Mouse (Mus musculus): ENCODE results near the gene Lrwd1. TPM values are rescaled to one million over a fixed set of nuclear protein-coding genes. Genes with fewer than 3 reads are reported as not detected.

The Lrwd1 gene
- polyA plus RNA-seq, 1 experiment from 2014 or later, result 28.8 TPM

- H3K4me1 ChIP-seq (ENCODE audit: control insufficient read depth, insufficient read depth, low read length), result peaks cover 4% of the 10 kb centered on the region; the same call in 1 of the 2 replicates
- H3K36me3 ChIP-seq (ENCODE audit: control insufficient read depth, insufficient read depth, low read length), result peaks cover 28% of the 10 kb centered on the region
- 89% methylated on average over 5 of the region's 5 CpGs for WGBS
- H3K4me2 ChIP-seq (replicated peaks; ENCODE audit: low read depth, low read length), result no peak overlapping the region
- no peaks in the 10 kb centered on the region for H3K9me3 ChIP-seq (ENCODE audit: control insufficient read depth, low read depth, low read length)
- ATAC-seq (ENCODE audit: insufficient number of reproducible peaks, insufficient read depth, low FRiP score, low read depth), result no peak
- H3K27ac ChIP-seq (ENCODE audit: low read length), result no peak overlapping the region
- no peaks in the 10 kb centered on the region for H3K27me3 ChIP-seq (ENCODE audit: control insufficient read depth, insufficient read depth, low read length)
- no peak overlapping the region for H3K4me3 ChIP-seq (ENCODE audit: low read depth, low read length)
- no peak overlapping the region for H3K9ac ChIP-seq (replicated peaks; ENCODE audit: low read depth, low read length)
Observed at GRCm38 (mm10) chr5:136142746-136143145, 6.9 kb upstream of the Lrwd1 start.

- peaks cover 12% of the 10 kb centered on the region for H3K4me1 ChIP-seq (ENCODE audit: control insufficient read depth, insufficient read depth, low read length)
- no peak overlapping the region for H3K4me3 ChIP-seq (ENCODE audit: low read depth, low read length)
- no peak overlapping the region for H3K9ac ChIP-seq (replicated peaks; ENCODE audit: low read depth, low read length)
- H3K27ac ChIP-seq (ENCODE audit: low read length), result no peak overlapping the region
- H3K27me3 ChIP-seq (ENCODE audit: control insufficient read depth, insufficient read depth, low read length), result no peaks in the 10 kb centered on the region
- H3K36me3 ChIP-seq (ENCODE audit: control insufficient read depth, insufficient read depth, low read length), result peaks cover 28% of the 10 kb centered on the region
- ATAC-seq (ENCODE audit: insufficient number of reproducible peaks, insufficient read depth, low FRiP score, low read depth), result no peak
- no peaks in the 10 kb centered on the region for H3K9me3 ChIP-seq (ENCODE audit: control insufficient read depth, low read depth, low read length)
- 95% methylated on average over 10 of the region's 10 CpGs for WGBS
- H3K4me2 ChIP-seq (replicated peaks; ENCODE audit: low read depth, low read length), result no peak overlapping the region
Observed at GRCm38 (mm10) chr5:136140057-136140482, 4.2 kb upstream of the Lrwd1 start.

- Histone ChIP-seq H3K36me3 (ENCODE audit: control insufficient read depth, insufficient read depth, low read length) (peaks cover 28% of the 10 kb centered on the region), H3K4me1 (ENCODE audit: control insufficient read depth, insufficient read depth, low read length) (peaks cover 12% of the 10 kb centered on the region), H3K4me2 (replicated peaks; ENCODE audit: low read depth, low read length) (no peak overlapping the region), H3K9me3 (ENCODE audit: control insufficient read depth, low read depth, low read length) (no peaks in the 10 kb centered on the region), H3K27ac (ENCODE audit: low read length) (no peak overlapping the region), H3K27me3 (ENCODE audit: control insufficient read depth, insufficient read depth, low read length) (no peaks in the 10 kb centered on the region), H3K4me3 (ENCODE audit: low read depth, low read length) (no peak overlapping the region), H3K9ac (replicated peaks; ENCODE audit: low read depth, low read length) (no peak overlapping the region)
- ATAC-seq (ENCODE audit: insufficient number of reproducible peaks, insufficient read depth, low FRiP score, low read depth), result no peak
- WGBS, result 96% methylated on average over 13 of the region's 13 CpGs
Observed at GRCm38 (mm10) chr5:136139393-136139792, 3.5 kb upstream of the Lrwd1 start.

- no peak overlapping the region for H3K4me2 ChIP-seq (replicated peaks; ENCODE audit: low read depth, low read length)
- peaks cover 32% of the 10 kb centered on the region for H3K36me3 ChIP-seq (ENCODE audit: control insufficient read depth, insufficient read depth, low read length)
- H3K9ac ChIP-seq (replicated peaks; ENCODE audit: low read depth, low read length), result no peak overlapping the region
- H3K27ac ChIP-seq (ENCODE audit: low read length), result no peak overlapping the region
- WGBS, result 76% methylated on average over 13 of the region's 13 CpGs
- no peak overlapping the region for H3K4me3 ChIP-seq (ENCODE audit: low read depth, low read length)
- H3K9me3 ChIP-seq (ENCODE audit: control insufficient read depth, low read depth, low read length), result no peaks in the 10 kb centered on the region
- H3K4me1 ChIP-seq (ENCODE audit: control insufficient read depth, insufficient read depth, low read length), result peaks cover 12% of the 10 kb centered on the region
- H3K27me3 ChIP-seq (ENCODE audit: control insufficient read depth, insufficient read depth, low read length), result no peaks in the 10 kb centered on the region
- no peak for ATAC-seq (ENCODE audit: insufficient number of reproducible peaks, insufficient read depth, low FRiP score, low read depth)
Observed at GRCm38 (mm10) chr5:136137658-136138274, 1.9 kb upstream of the Lrwd1 start.

DNA sequence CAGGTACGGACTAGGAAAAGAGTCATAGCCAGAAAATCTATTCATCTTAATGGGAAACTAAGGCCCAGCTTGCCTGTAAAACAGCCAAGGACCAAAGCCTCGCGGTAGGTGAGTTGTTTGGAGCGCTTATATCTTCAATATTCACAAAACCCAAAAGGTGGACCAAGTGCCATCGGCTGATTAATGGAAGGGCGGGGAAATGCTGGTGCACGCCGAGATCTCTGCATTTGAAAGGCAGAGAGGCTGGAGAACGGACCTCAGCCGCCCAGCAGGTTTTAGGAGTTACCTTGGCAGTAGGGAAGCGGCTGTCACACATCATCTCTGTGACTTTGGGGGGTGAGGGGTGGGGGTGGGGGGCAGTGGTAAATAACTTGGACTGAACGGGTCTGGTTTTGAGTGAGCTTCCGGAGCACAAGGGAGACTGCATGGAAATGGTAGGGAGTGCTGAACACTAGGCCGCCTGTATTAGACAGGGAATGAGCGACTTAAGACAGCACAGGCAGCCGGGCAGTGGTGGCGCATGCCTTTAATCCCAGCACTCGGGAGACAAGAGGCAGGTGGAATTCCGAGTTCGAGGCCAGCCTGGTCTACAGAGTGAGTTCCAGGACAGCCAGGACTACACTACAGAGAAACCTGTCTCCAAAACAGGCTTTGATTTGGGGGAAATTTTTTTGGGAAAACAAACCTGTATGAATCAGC is 567 bp upstream of the Lrwd1 start:
- WGBS, result 8% methylated on average over 20 of the region's 20 CpGs
- Histone ChIP-seq H3K4me3 (ENCODE audit: low read depth, low read length) (peak overlapping the region; percentile 82), H3K4me2 (replicated peaks; ENCODE audit: low read depth, low read length) (peak overlapping the region; percentile 59), H3K36me3 (ENCODE audit: control insufficient read depth, insufficient read depth, low read length) (peaks cover 32% of the 10 kb centered on the region), H3K9ac (replicated peaks; ENCODE audit: low read depth, low read length) (peak overlapping the region; percentile 67), H3K4me1 (ENCODE audit: control insufficient read depth, insufficient read depth, low read length) (peaks cover 12% of the 10 kb centered on the region), H3K27ac (ENCODE audit: low read length) (peak overlapping the region; percentile 72), H3K9me3 (ENCODE audit: control insufficient read depth, low read depth, low read length) (no peaks in the 10 kb centered on the region), H3K27me3 (ENCODE audit: control insufficient read depth, insufficient read depth, low read length) (no peaks in the 10 kb centered on the region)
- peak; percentile 1; the same call in 1 of the 2 replicates for ATAC-seq (ENCODE audit: insufficient number of reproducible peaks, insufficient read depth, low FRiP score, low read depth)

- 84% methylated on average over 10 of the region's 10 CpGs for WGBS
- Histone ChIP-seq H3K36me3 (ENCODE audit: control insufficient read depth, insufficient read depth, low read length) (peaks cover 47% of the 10 kb centered on the region), H3K9ac (replicated peaks; ENCODE audit: low read depth, low read length) (no peak overlapping the region), H3K4me1 (ENCODE audit: control insufficient read depth, insufficient read depth, low read length) (peaks cover 9% of the 10 kb centered on the region), H3K4me2 (replicated peaks; ENCODE audit: low read depth, low read length) (no peak overlapping the region), H3K27me3 (ENCODE audit: control insufficient read depth, insufficient read depth, low read length) (no peaks in the 10 kb centered on the region), H3K4me3 (ENCODE audit: low read depth, low read length) (no peak overlapping the region), H3K27ac (ENCODE audit: low read length) (peak overlapping the region; percentile 68), H3K9me3 (ENCODE audit: control insufficient read depth, low read depth, low read length) (no peaks in the 10 kb centered on the region)
- peak; percentile 80 for ATAC-seq (ENCODE audit: insufficient number of reproducible peaks, insufficient read depth, low FRiP score, low read depth)
Observed at GRCm38 (mm10) chr5:136122165-136122564, 13.7 kb downstream of the Lrwd1 start.

GRCm38 (mm10) chr5:136116784-136117112 is 19.1 kb downstream of the Lrwd1 start:
- peak; percentile 35; the same call in 1 of the 2 replicates for ATAC-seq (ENCODE audit: insufficient number of reproducible peaks, insufficient read depth, low FRiP score, low read depth)
- peak overlapping the region; percentile 89 for H3K9ac ChIP-seq (replicated peaks; ENCODE audit: low read depth, low read length)
- peak overlapping the region; percentile 61; the same call in 1 of the 2 replicates for H3K27ac ChIP-seq (ENCODE audit: low read length)
- peak overlapping the region; percentile 94 for H3K4me3 ChIP-seq (ENCODE audit: low read depth, low read length)
- no peaks in the 10 kb centered on the region for H3K9me3 ChIP-seq (ENCODE audit: control insufficient read depth, low read depth, low read length)
- peak overlapping the region; percentile 91 for H3K4me2 ChIP-seq (replicated peaks; ENCODE audit: low read depth, low read length)
- under 1% methylated on average over 22 of the region's 22 CpGs for WGBS
- H3K36me3 ChIP-seq (ENCODE audit: control insufficient read depth, insufficient read depth, low read length), result peaks cover 18% of the 10 kb centered on the region
- H3K27me3 ChIP-seq (ENCODE audit: control insufficient read depth, insufficient read depth, low read length), result no peaks in the 10 kb centered on the region
- peaks cover 15% of the 10 kb centered on the region for H3K4me1 ChIP-seq (ENCODE audit: control insufficient read depth, insufficient read depth, low read length)

DNA sequence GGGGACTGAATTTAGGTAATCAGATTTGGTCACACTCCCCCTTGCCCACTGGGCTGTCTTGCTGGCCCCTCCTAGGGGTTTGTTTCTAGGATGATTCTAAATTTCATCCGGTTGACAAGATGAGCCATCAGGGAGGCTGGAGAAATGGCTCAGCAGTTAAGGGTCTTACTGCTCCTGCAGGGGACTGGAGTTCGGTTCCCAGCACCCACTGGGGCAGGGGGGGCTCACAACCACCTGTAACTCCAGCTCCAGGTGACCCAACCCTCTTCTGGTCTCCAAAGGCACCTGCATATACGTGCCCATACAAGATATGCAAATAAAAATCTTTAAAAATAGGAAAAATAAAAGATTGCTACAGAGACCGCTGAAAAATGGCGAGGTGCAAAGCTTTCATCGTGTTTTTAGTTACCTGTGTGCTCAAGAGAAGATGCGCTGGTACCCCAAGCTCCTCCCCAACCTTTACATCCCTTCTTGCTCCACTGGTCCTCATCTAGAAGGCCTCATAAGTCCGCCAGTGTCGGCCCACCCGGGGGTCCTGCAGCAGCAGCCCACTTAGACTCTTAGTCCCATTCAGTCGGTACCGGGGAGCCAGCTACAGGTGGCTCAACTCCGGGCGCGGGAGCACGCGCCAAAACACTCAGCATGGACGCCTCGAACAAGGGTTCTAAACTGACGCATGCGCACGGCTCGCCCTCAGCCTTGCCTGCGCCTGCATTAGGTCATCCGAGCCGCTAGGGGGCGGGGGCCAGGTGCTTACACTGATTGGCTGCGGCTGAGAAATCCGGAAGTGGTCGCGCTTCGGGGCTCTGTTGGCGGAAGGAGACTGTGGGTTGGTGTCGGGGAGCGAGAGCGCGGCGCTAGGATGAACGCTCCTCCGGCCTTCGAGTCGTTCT is 19.7 kb downstream of the Lrwd1 start, which contains the start of gene Polr2j:
Gene Polr2j, plus strand, starts transcription at position 741 of the 893 bp plus-strand sequence.
- 3% methylated on average over 42 of the region's 42 CpGs for WGBS
- ATAC-seq (ENCODE audit: insufficient number of reproducible peaks, insufficient read depth, low FRiP score, low read depth), result peak; percentile 94
- peak within 1 kb of the TSS; percentile 91 for H3K4me2 ChIP-seq (replicated peaks; ENCODE audit: low read depth, low read length)
- H3K27me3 ChIP-seq (ENCODE audit: control insufficient read depth, insufficient read depth, low read length), result no peaks in the 10 kb centered on the region
- peaks cover 16% of the 10 kb centered on the region for H3K36me3 ChIP-seq (ENCODE audit: control insufficient read depth, insufficient read depth, low read length)
- H3K9me3 ChIP-seq (ENCODE audit: control insufficient read depth, low read depth, low read length), result no peaks in the 10 kb centered on the region
- H3K4me3 ChIP-seq (ENCODE audit: low read depth, low read length), result peak within 1 kb of the TSS; percentile 94
- H3K27ac ChIP-seq (ENCODE audit: low read length), result peak within 1 kb of the TSS; percentile 61; the same call in 1 of the 2 replicates
- peaks cover 15% of the 10 kb centered on the region for H3K4me1 ChIP-seq (ENCODE audit: control insufficient read depth, insufficient read depth, low read length)
- peak within 1 kb of the TSS; percentile 89 for H3K9ac ChIP-seq (replicated peaks; ENCODE audit: low read depth, low read length)

All from stomach, embryonic 14.5 days (tissue).